Mouse (Mus musculus) stomach, embryonic 14.5 days (tissue): ENCODE data around the gene Gm45062. TPM values are rescaled to one million over a fixed set of nuclear protein-coding genes. Genes with fewer than 3 reads are reported as not detected.

ENCODE experiments used
- ATAC-seq: fragments of 200-750 bp; cut with Nextera tagmentation; 2 replicates; pipeline ENCODE4 v1.8.0; 2017; ENCODE audit warnings: low read depth, moderate TSS enrichment; ENCODE audit not compliant: insufficient number of reproducible peaks, insufficient read depth, low FRiP score
- H3K27ac ChIP-seq: fragments of 300-500 bp; sonication (generic); 2 replicates; pipeline ENCODE4 v1.5.1; 2014; ENCODE audit warnings: mild to moderate bottlenecking, low read length, moderate library complexity, mixed read lengths
- H3K27me3 ChIP-seq: fragments of 300-500 bp; sonication (generic); 2 replicates; pipeline ENCODE4 v1.6.1; 2014; ENCODE audit warnings: low read length, control low read depth, mixed read lengths; ENCODE audit not compliant: control insufficient read depth, insufficient read depth
- H3K36me3 ChIP-seq: fragments of 300-500 bp; sonication (generic); 2 replicates; pipeline ENCODE4 v1.6.1; 2014; ENCODE audit warnings: mild to moderate bottlenecking, control low read depth, low read length, moderate library complexity, mixed read lengths; ENCODE audit not compliant: control insufficient read depth, insufficient read depth
- H3K4me1 ChIP-seq: fragments of 300-500 bp; sonication (generic); 2 replicates; pipeline ENCODE4 v1.6.1; 2014; ENCODE audit warnings: low read length, control low read depth, mixed read lengths; ENCODE audit not compliant: control insufficient read depth, insufficient read depth
- H3K4me2 ChIP-seq: fragments of 300-500 bp; sonication (generic); replicated peaks from 2 replicates; pipeline ENCODE4 v1.6.1; 2014; ENCODE audit warnings: low read depth, low read length, control low read depth
- H3K4me3 ChIP-seq: fragments of 300-500 bp; sonication (generic); 2 replicates; pipeline ENCODE4 v1.5.1; 2014; ENCODE audit warnings: low read depth, low read length, control low read depth
- H3K9ac ChIP-seq: fragments of 300-500 bp; sonication (generic); replicated peaks from 2 replicates; pipeline ENCODE4 v1.6.1; 2014; ENCODE audit warnings: low read depth, mild to moderate bottlenecking, control low read depth, low read length, moderate library complexity, mixed read lengths
- H3K9me3 ChIP-seq: fragments of 300-500 bp; sonication (generic); 2 replicates; pipeline ENCODE4 v1.6.1; 2016; ENCODE audit warnings: low read depth, low read length, control low read depth; ENCODE audit not compliant: control insufficient read depth
- WGBS: fragments of 180-500 bp; shearing (Covaris S2); extraction: QIAGEN DNeasy Blood & Tissue Kit; methylation state at CpG from one replicate; pipeline ENCODE4 v1.1.7; 2014; 5-methylcytosine and 5-hydroxymethylcytosine counted together
- polyA plus RNA-seq: library from polyadenylated mRNA; unstranded; fragments of >200 nt; fragmentation: Nextera tagmentation; extraction: Ambion mirVana; gene quantifications from 2 replicates; pipeline ENCODE4 v1.2.1, GENCODE M21; 2014

The Gm45062 gene
- polyA plus RNA-seq, 1 experiment from 2014 or later, result 11.6 TPM

DNA sequence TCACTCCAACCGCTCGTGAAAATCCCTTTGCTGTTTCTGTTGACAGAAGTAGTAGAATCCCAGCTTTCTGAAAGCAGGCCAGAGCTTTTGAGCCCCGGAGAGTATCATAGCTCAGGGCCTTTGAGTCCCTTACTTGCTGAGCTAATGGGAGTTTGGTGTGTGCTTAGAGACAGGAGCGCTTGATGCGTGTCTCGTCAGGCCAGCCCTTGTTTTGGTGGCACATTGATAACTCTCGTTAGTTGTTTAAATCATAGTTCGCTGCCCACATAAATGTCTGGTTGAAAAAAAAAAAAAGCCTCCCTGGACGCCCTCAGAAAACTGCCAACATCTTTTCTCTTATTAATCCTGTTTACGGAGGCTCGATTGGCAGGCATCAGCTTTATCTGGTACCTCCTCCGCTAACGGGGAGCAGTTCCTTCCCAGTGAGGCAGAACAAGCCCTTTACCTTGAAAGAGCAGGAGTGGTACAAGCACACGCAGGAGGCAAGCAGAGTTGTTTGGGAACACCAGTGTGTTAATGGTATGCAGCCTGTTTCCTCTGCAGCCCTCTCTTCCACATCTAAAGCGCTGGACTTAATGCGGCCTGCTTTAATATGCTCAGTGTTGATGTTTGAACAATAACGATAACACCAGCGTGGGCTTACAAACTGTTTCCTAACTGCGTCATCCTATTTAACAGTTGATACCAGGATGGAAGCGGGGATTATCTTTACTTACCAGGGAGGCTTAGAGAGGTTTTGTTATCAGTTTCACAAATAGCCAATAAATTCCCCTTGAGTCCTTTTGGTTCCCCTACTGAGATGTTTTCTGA lies 228.0 kb downstream of the Gm45062 start:
- Histone ChIP-seq H3K4me1 (peaks cover 6% of the 10 kb centered on the region; the same call in 1 of the 2 replicates), H3K27ac (no peak overlapping the region), H3K9ac (no peak overlapping the region), H3K36me3 (no peaks in the 10 kb centered on the region), H3K4me3 (no peak overlapping the region), H3K27me3 (no peaks in the 10 kb centered on the region), H3K4me2 (no peak overlapping the region), H3K9me3 (no peaks in the 10 kb centered on the region)
- WGBS, result 61% methylated on average over 20 of the region's 20 CpGs
- ATAC-seq, result no peak

- peaks cover 6% of the 10 kb centered on the region; the same call in 1 of the 2 replicates for H3K4me1 ChIP-seq
- H3K27ac ChIP-seq, result no peak overlapping the region
- H3K4me2 ChIP-seq, result no peak overlapping the region
- H3K36me3 ChIP-seq, result no peaks in the 10 kb centered on the region
- no peak for ATAC-seq
- no peak overlapping the region for H3K4me3 ChIP-seq
- H3K27me3 ChIP-seq, result no peaks in the 10 kb centered on the region
- WGBS, result 53% methylated on average over 5 of the region's 5 CpGs
- no peak overlapping the region for H3K9ac ChIP-seq
- H3K9me3 ChIP-seq, result no peaks in the 10 kb centered on the region
Measured at GRCm38 (mm10) chr6:8488249-8488648, 229.0 kb downstream of the Gm45062 start.

- H3K9ac ChIP-seq, result no peak overlapping the region
Measured at GRCm38 (mm10) chr6:8489266-8489665, 230.0 kb downstream of the Gm45062 start.

DNA sequence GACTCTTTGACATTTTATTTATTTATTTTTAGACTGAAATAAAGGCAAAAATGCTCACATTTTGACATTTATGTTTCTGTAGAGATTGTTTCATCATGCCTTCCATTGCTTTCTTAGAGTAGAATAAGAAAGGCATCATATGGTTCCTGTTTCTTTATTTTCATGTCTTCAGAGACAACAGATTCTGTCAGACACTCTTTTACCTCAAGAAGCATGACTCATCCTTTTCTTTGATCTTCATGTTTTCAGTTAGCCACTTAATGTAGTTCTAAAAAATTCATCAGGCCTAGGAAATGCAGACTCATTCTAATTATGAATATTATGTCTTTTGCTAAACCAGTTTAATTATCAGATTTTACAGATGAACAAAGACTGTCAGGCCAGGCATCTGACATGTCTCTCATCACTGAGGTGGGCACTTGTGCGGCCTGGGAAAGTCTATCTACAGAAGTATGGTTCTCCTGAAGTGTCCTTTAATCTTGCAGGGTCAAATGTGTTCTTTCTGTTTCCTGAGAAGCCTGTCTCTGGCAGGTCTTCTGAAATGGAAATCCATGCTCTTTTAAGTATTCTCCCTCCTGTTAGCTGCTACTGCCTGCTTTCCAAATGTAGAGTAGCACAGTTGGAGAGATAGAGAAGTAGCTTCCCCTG lies 230.8 kb downstream of the Gm45062 start:
- WGBS, result 84% methylated on average over 1 of the region's 1 CpGs
- H3K9me3 ChIP-seq, result no peaks in the 10 kb centered on the region

More at GRCm38 (mm10) chr6:8489266-8489665, 230.0 kb downstream of the Gm45062 start:
- Histone ChIP-seq H3K4me2 (no peak overlapping the region), H3K27me3 (no peaks in the 10 kb centered on the region), H3K4me3 (no peak overlapping the region), H3K4me1 (peaks cover 6% of the 10 kb centered on the region; the same call in 1 of the 2 replicates), H3K36me3 (no peaks in the 10 kb centered on the region), H3K27ac (no peak overlapping the region), H3K9me3 (no peaks in the 10 kb centered on the region)
- 84% methylated on average over 7 of the region's 7 CpGs for WGBS
- no peak for ATAC-seq

DNA sequence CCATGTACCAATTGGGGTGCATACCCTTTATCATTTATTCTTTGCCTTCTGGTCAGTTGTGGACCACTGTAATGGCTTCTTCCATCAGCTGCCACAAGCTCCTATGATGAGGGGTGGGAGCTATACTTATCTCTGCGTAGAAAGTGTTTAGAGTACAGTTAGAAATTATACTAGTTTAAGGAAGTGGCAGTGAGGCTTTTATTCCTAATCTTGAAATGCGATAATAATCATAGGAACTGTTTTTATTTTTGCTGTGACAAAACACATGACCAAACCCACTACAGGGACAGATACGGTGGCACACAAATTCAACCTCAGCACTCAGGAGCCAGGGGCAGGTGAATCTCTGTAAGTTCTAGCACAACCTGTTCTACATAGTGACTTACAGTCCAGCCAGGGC lies 233.0 kb downstream of the Gm45062 start:
- Histone ChIP-seq H3K9ac (no peak overlapping the region), H3K27ac (no peak overlapping the region), H3K27me3 (no peaks in the 10 kb centered on the region), H3K4me2 (no peak overlapping the region), H3K9me3 (no peaks in the 10 kb centered on the region), H3K4me3 (no peak overlapping the region), H3K4me1 (no peaks in the 10 kb centered on the region; the same call in 1 of the 2 replicates), H3K36me3 (no peaks in the 10 kb centered on the region)
- ATAC-seq, result no peak
- WGBS, result 90% methylated on average over 3 of the region's 3 CpGs

More for the DNA sequence above, 230.8 kb downstream of the Gm45062 start:
- Histone ChIP-seq H3K9ac (no peak overlapping the region), H3K4me1 (peaks cover 5% of the 10 kb centered on the region; the same call in 1 of the 2 replicates), H3K27me3 (no peaks in the 10 kb centered on the region), H3K4me3 (no peak overlapping the region), H3K36me3 (no peaks in the 10 kb centered on the region), H3K4me2 (no peak overlapping the region), H3K27ac (no peak overlapping the region)
- no peak for ATAC-seq

GRCm38 (mm10) chr6:8495109-8495826 lies 236.0 kb downstream of the Gm45062 start:
- H3K4me1 ChIP-seq, result no peaks in the 10 kb centered on the region
- H3K4me2 ChIP-seq, result no peak overlapping the region
- no peak overlapping the region for H3K9ac ChIP-seq
- no peak overlapping the region for H3K27ac ChIP-seq
- H3K36me3 ChIP-seq, result no peaks in the 10 kb centered on the region
- no peaks in the 10 kb centered on the region for H3K9me3 ChIP-seq
- H3K4me3 ChIP-seq, result no peak overlapping the region
- no peaks in the 10 kb centered on the region for H3K27me3 ChIP-seq
- WGBS, result 72% methylated on average over 5 of the region's 5 CpGs
- no peak for ATAC-seq

DNA sequence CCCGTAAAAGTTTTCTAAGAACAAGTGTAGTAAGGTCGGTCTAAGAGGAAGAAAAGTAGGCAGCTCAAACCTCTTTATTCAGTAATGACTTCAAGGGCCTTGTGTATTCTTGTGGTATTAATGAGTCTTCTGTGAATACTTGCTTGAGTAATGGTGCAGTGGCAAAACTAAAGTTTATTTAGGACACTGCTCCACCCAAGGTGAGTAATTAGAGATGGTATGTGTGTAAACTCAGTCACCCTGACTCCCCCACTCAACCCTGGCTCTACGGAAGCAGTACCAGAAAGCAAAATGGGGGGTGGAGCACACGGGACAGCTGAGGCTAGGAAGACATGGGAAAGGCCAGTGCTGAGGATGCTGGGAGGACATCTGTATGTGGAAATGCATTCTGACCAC lies 236.6 kb downstream of the Gm45062 start:
- no peaks in the 10 kb centered on the region for H3K9me3 ChIP-seq
- H3K36me3 ChIP-seq, result no peaks in the 10 kb centered on the region
- no peak overlapping the region for H3K27ac ChIP-seq
- H3K4me1 ChIP-seq, result no peaks in the 10 kb centered on the region
- no peak overlapping the region for H3K4me2 ChIP-seq
- no peak overlapping the region for H3K4me3 ChIP-seq
- WGBS, result 62% methylated on average over 4 of the region's 4 CpGs
- H3K9ac ChIP-seq, result no peak overlapping the region
- peak; percentile 65; the same call in 1 of the 2 replicates for ATAC-seq
- no peaks in the 10 kb centered on the region for H3K27me3 ChIP-seq

- Histone ChIP-seq H3K4me1 (no peaks in the 10 kb centered on the region), H3K27ac (no peak overlapping the region), H3K9me3 (no peaks in the 10 kb centered on the region), H3K27me3 (no peaks in the 10 kb centered on the region), H3K36me3 (no peaks in the 10 kb centered on the region), H3K4me2 (no peak overlapping the region), H3K4me3 (no peak overlapping the region), H3K9ac (no peak overlapping the region)
- WGBS, result 59% methylated on average over 6 of the region's 6 CpGs
- ATAC-seq, result no peak
Measured at GRCm38 (mm10) chr6:8497234-8497867, 238.1 kb downstream of the Gm45062 start.
